Mouse (Mus musculus) lung, embryonic 16.5 days (tissue): Measurements from ENCODE around the gene Mgat5. TPM values are rescaled to one million over a fixed set of nuclear protein-coding genes. Genes with fewer than 3 reads are reported as not detected.

Source experiments
- ATAC-seq: fragments of 200-750 bp; cut with Nextera tagmentation; 2 replicates; pipeline ENCODE4 v1.8.0; 2017; ENCODE audit warnings: low read depth, mild to moderate bottlenecking, moderate library complexity
- H3K27ac ChIP-seq: fragments of 300-500 bp; sonication (generic); 2 replicates; pipeline ENCODE4 v1.5.1; 2014; ENCODE audit warnings: mild to moderate bottlenecking, control low read depth, low read length
- H3K27me3 ChIP-seq: fragments of 300-500 bp; sonication (generic); 2 replicates; pipeline ENCODE4 v1.6.1; 2014; ENCODE audit warnings: low read depth, low read length, mixed read lengths; ENCODE audit not compliant: control insufficient read depth, insufficient read depth
- H3K36me3 ChIP-seq: fragments of 300-500 bp; sonication (generic); 2 replicates; pipeline ENCODE4 v1.6.1; 2014; ENCODE audit warnings: low read length; ENCODE audit not compliant: control insufficient read depth, insufficient read depth
- H3K4me1 ChIP-seq: fragments of 300-500 bp; sonication (generic); replicated peaks from 2 replicates; pipeline ENCODE4 v1.6.1; 2014; ENCODE audit warnings: low read length, mixed read lengths; ENCODE audit not compliant: control insufficient read depth, insufficient read depth
- H3K4me2 ChIP-seq: fragments of 300-500 bp; sonication (generic); 2 replicates; pipeline ENCODE4 v1.6.1; 2014; ENCODE audit warnings: low read depth, low read length, control low read depth
- H3K4me3 ChIP-seq: fragments of 300-500 bp; sonication (generic); 2 replicates; pipeline ENCODE4 v1.5.1; 2014; ENCODE audit warnings: mild to moderate bottlenecking, low read length, control low read depth
- H3K9ac ChIP-seq: fragments of 300-500 bp; sonication (generic); 2 replicates; pipeline ENCODE4 v1.6.1; 2014; ENCODE audit warnings: low read length, control low read depth
- H3K9me3 ChIP-seq: fragments of 300-500 bp; sonication (generic); 2 replicates; pipeline ENCODE4 v1.6.1; 2016; ENCODE audit warnings: low read length; ENCODE audit not compliant: control insufficient read depth
- WGBS: fragments of 180-500 bp; shearing (Covaris S2); extraction: QIAGEN DNeasy Blood & Tissue Kit; methylation state at CpG from one replicate; pipeline ENCODE4 v1.1.7; 2014; 5-methylcytosine and 5-hydroxymethylcytosine counted together
- polyA plus RNA-seq: library from polyadenylated mRNA; unstranded; fragments of >200 nt; fragmentation: Nextera tagmentation; extraction: Ambion mirVana; gene quantifications from 2 replicates; pipeline ENCODE4 v1.2.1, GENCODE M21; 2015

The Mgat5 gene
- polyA plus RNA-seq, 1 experiment from 2014 or later, result 4.1 TPM

- Histone ChIP-seq H3K4me1 (no peaks in the 10 kb centered on the region), H3K4me3 (no peak overlapping the region), H3K36me3 (no peaks in the 10 kb centered on the region), H3K4me2 (no peak overlapping the region), H3K9ac (no peak overlapping the region), H3K27me3 (no peaks in the 10 kb centered on the region), H3K27ac (no peak overlapping the region), H3K9me3 (no peaks in the 10 kb centered on the region)
- ATAC-seq, result no peak
- WGBS, result 94% methylated on average over 5 of the region's 5 CpGs
Measured at GRCm38 (mm10) chr1:127475756-127476155, 270.9 kb downstream of the Mgat5 start.

DNA sequence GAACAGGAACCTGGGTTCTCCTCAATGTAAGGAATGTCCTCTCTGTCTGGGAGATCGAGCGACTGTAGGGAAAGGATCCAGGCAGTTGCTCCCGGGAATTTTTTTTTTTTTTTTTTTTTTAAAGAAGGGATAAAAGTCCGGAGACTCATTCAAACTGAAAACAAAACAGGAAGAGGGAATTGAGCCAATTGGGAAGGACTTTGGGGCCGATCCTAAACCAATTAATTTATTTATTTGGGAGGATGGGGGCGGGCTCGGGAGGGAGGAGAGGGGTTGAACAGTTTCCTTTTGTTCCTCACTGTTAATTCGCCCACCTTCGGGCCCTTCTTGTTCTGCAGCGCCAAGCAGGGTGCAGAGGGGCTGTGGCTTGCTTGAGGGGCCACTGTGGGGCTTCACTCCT lies 278.1 kb downstream of the Mgat5 start:
- no peak overlapping the region for H3K4me2 ChIP-seq
- 66% methylated on average over 10 of the region's 10 CpGs for WGBS

GRCm38 (mm10) chr1:127484188-127484587 lies 279.4 kb downstream of the Mgat5 start:
- no peaks in the 10 kb centered on the region for H3K4me1 ChIP-seq
- no peak overlapping the region for H3K27ac ChIP-seq
- H3K4me3 ChIP-seq, result no peak overlapping the region
- no peak for ATAC-seq
- H3K9ac ChIP-seq, result no peak overlapping the region
- WGBS, result 91% methylated on average over 8 of the region's 8 CpGs
- no peaks in the 10 kb centered on the region for H3K9me3 ChIP-seq
- no peaks in the 10 kb centered on the region for H3K27me3 ChIP-seq
- H3K4me2 ChIP-seq, result no peak overlapping the region
- no peaks in the 10 kb centered on the region for H3K36me3 ChIP-seq

More for the DNA sequence above, 278.1 kb downstream of the Mgat5 start:
- Histone ChIP-seq H3K27me3 (no peaks in the 10 kb centered on the region), H3K9me3 (no peaks in the 10 kb centered on the region), H3K36me3 (no peaks in the 10 kb centered on the region), H3K27ac (no peak overlapping the region), H3K4me1 (no peaks in the 10 kb centered on the region), H3K4me3 (no peak overlapping the region), H3K9ac (no peak overlapping the region)
- ATAC-seq, result no peak

DNA sequence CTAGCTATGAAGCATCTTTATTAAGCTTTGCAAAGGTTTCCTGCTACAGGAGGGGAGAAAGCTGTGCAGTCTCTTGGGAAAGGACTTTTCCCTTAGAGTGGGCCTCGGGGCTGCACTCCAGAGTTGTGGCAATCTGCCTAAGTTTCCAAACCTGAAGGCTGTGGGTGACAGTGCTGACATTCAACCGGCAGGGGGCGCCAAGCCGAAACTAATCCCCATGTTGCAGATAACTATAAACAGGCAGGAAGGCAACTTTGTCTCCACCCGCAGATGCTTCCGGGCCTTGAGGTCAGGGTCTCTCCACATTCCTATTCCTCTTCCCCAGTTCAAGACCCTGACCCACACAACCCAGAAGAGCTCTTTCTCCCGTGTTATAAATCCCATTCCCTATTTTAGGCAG lies 280.0 kb downstream of the Mgat5 start:
- WGBS, result 28% methylated on average over 7 of the region's 7 CpGs
- no peaks in the 10 kb centered on the region for H3K27me3 ChIP-seq
- no peak overlapping the region for H3K9ac ChIP-seq
- H3K27ac ChIP-seq, result no peak overlapping the region
- 0 out of 2 replicates have a peak, but pooled peaks have one; percentile 10 for ATAC-seq
- no peak overlapping the region for H3K4me3 ChIP-seq
- H3K36me3 ChIP-seq, result no peaks in the 10 kb centered on the region
- H3K4me2 ChIP-seq, result no peak overlapping the region
- no peaks in the 10 kb centered on the region for H3K4me1 ChIP-seq
- no peaks in the 10 kb centered on the region for H3K9me3 ChIP-seq

- no peak overlapping the region for H3K4me3 ChIP-seq
- no peak overlapping the region for H3K27ac ChIP-seq
- H3K27me3 ChIP-seq, result no peaks in the 10 kb centered on the region
- no peaks in the 10 kb centered on the region for H3K9me3 ChIP-seq
- H3K4me1 ChIP-seq, result no peaks in the 10 kb centered on the region
- ATAC-seq, result no peak
- 81% methylated on average over 4 of the region's 4 CpGs for WGBS
- H3K9ac ChIP-seq, result no peak overlapping the region
- no peaks in the 10 kb centered on the region for H3K36me3 ChIP-seq
- no peak overlapping the region for H3K4me2 ChIP-seq
Measured at GRCm38 (mm10) chr1:127487161-127487560, 282.3 kb downstream of the Mgat5 start.

DNA sequence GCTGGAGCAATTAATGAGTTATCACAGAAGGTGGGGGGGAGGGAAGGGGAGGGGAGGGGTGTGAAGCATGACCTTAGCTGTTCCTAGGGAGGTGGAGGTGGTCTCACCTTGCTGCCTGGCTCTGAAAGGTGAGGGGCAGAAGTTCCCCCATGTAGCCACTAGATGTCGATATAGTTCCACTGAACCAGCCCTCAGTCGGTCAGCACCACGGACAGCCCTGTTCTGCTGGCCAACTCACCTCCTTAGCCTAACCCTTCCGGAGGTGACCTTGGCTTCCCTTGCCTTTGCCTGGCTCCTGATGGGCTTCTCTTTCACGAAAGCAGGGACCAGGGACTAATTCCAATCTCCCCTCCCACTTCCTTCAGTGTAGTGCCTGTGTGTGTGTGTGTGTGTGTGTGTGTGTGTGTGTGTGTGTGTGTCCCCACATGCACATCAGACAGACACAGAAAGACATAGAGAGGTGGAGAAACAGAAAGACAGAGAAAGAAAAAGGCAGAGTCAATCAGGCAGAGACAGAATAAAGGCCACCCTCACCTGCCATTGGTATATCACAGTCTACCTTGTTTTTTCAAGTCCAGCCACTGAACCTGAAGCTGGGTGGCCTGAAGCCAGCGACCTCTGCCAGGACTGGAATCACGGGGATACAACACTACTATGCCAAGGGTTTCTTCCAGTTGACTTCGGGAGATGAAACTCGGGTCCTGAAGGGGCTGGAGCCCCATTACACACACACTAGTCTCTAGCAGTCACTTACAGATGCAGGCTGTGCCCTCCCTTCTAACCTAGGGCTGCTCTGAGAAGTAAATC lies 292.1 kb downstream of the Mgat5 start:
- peak; percentile 52 for ATAC-seq
- Histone ChIP-seq H3K4me3 (no peak overlapping the region), H3K27ac (no peak overlapping the region), H3K4me2 (no peak overlapping the region), H3K4me1 (0 out of 2 replicates have a peak, but pooled peaks cover 2% of the 10 kb centered on the region), H3K9ac (no peak overlapping the region), H3K9me3 (no peaks in the 10 kb centered on the region), H3K27me3 (0 out of 2 replicates have a peak, but pooled peaks cover 2% of the 10 kb centered on the region), H3K36me3 (no peaks in the 10 kb centered on the region)
- 26% methylated on average over 9 of the region's 9 CpGs for WGBS

DNA sequence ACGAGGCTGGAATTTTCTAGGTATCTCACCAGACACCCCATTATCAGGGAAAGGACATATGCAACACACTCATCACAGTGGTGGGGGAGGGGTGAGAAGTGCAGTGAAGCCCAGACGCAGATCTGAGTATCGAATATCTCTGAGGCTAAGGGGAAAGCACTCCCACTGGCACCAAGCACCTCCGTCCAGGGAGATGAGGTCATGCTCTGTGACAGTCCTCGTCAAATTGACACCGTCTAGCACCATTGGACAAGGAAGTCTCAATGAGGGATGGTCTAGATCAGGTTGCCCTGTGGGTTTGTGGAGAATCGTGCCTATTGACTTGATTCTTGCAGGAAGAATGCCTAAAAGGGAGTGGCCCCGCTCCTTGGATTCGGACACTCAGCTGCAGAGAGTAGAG lies 293.9 kb downstream of the Mgat5 start:
- 33% methylated on average over 9 of the region's 9 CpGs for WGBS
- no peak overlapping the region for H3K4me3 ChIP-seq
- no peak overlapping the region for H3K9ac ChIP-seq
- 0 out of 2 replicates have a peak, but pooled peaks cover 2% of the 10 kb centered on the region for H3K27me3 ChIP-seq
- no peak for ATAC-seq
- no peak overlapping the region for H3K27ac ChIP-seq
- no peak overlapping the region for H3K4me2 ChIP-seq
- no peaks in the 10 kb centered on the region for H3K36me3 ChIP-seq
- 0 out of 2 replicates have a peak, but pooled peaks cover 2% of the 10 kb centered on the region for H3K4me1 ChIP-seq
- H3K9me3 ChIP-seq, result no peaks in the 10 kb centered on the region

DNA sequence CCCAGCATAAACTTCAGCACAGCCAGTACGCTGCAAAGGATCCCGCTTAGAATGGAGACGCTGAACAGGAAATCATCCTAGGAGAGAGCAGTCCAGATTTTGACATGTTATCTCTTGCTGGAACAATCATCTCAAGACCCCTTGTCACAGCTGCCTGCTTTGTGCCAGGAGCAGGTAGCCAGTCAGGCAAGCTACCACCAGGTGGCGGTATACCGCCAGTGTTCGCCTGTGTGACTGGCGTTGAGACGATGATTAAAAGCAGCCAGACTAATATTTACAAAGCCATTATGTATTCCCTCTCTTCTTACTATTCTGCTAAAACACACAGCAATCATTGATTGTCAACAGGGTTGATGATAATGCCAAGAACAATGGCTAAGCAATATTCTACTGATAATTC lies 295.4 kb downstream of the Mgat5 start:
- Histone ChIP-seq H3K36me3 (no peaks in the 10 kb centered on the region), H3K9me3 (no peaks in the 10 kb centered on the region), H3K27me3 (0 out of 2 replicates have a peak, but pooled peaks cover 2% of the 10 kb centered on the region), H3K4me2 (no peak overlapping the region), H3K9ac (no peak overlapping the region), H3K27ac (no peak overlapping the region), H3K4me1 (0 out of 2 replicates have a peak, but pooled peaks cover 2% of the 10 kb centered on the region), H3K4me3 (no peak overlapping the region)
- WGBS, result 6% methylated on average over 8 of the region's 8 CpGs
- no peak for ATAC-seq

DNA sequence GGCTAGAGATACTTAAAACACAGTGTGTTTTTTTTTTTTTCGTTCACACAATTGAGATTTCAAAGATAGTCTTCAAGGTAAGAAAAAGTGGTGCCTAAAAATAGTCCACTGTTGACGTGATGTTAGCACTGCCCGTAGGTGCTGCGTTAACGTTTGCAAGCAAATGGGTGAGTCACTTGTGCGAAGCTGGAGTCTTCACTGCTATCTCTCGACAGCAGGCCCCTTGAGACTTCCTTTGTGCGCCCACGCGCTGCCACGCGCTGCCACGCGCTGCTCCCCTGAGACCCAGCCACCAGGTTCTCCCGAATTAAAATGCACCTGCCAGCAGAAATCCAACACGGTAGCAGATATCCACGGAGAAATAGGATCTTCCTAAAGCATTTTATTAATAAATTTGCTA lies 295.9 kb downstream of the Mgat5 start:
- no peak for ATAC-seq
- Histone ChIP-seq H3K9me3 (no peaks in the 10 kb centered on the region), H3K4me2 (no peak overlapping the region), H3K27ac (no peak overlapping the region), H3K27me3 (0 out of 2 replicates have a peak, but pooled peaks cover 2% of the 10 kb centered on the region), H3K4me1 (0 out of 2 replicates have a peak, but pooled peaks cover 2% of the 10 kb centered on the region), H3K9ac (no peak overlapping the region), H3K36me3 (no peaks in the 10 kb centered on the region), H3K4me3 (no peak overlapping the region)
- 60% methylated on average over 17 of the region's 17 CpGs for WGBS
